Mouse (Mus musculus) lung, postnatal 36 days (tissue): ENCODE measurements around the gene Met.

Experiments
- DNase-seq: peaks from one replicate; pipeline ENCODE4 v3.0.0; 2022; ENCODE audit warnings: mixed read lengths

The Met gene

DNA sequence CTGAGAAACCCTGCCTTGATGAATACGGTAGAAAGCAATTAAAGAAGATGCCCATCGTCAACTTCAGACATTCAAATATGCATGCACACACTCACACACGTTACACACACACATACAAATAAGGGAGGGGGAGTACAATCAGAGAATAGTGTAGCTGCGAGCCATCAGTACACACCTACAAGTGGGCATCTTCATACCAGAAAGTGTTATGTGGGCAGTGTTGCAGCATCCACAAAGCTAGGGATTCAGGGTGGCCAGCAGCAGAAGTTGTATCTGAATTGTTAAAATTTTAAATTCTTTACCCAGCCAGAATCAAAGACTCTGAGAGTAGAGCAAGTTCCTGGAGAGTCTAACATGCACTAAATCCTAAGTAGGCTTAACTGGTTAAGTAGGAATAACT is 157.2 kb downstream of the Met start:
- DNase-seq, result no peak

DNA sequence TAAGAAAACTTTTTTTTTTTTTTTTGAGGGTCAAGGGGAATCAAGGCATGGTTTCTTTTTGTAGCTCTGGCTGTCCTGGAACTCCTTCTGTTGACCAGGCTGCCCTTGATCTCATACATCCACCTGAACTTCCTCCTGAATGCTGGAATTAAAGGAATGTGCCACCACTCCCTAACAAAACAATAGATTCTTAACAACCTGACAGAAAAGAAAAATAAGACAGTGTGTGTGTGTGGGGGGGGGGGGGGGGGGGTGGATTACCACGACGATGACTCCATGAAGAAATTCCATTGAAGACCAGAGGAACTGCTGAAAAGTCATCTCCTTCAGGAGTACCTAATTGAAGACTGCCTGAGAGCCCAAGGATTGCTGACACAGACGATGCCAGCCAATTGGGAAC is 157.8 kb downstream of the Met start:
- DNase-seq, result no peak
